23 mouse cellular contexts compared by ENCODE assay signal in genomic region chr3:52193026-52193425, GRCm38 (mm10).
DNase-seq lines count a peak whose midpoint lies in the region; ATAC-seq and TF ChIP-seq lines count a peak whose summit lies in the region.
"Had no signal": no experiment of that assay in that cellular context is flagged by ENCODE, and none has a peak within 500 bp of the region (broad histone marks: within the 10 kb centered on the region; RNA-seq: fewer than 3 reads in every experiment).

No protein-coding gene starts in this region.

- H3K4me1 ChIP-seq in heart, embryonic 13.5 days: peaks cover 18% of the 10 kb centered on the region
- H3K4me1 ChIP-seq in kidney, postnatal 0 days (replicated peaks; ENCODE audit: insufficient read depth, low read length): peaks cover 13% of the 10 kb centered on the region; the same call in 1 of the 2 replicates
- 0 out of 2 replicates have a peak, but pooled peaks cover 7% of the 10 kb centered on the region for H3K4me1 ChIP-seq in midbrain, embryonic 11.5 days (ENCODE audit: control insufficient read depth, insufficient read depth, low read length)
- peaks cover 6% of the 10 kb centered on the region for H3K4me1 ChIP-seq in midbrain, postnatal 0 days (ENCODE audit: insufficient read depth, low read length)
- H3K4me1 ChIP-seq in limb, embryonic 13.5 days: peaks cover 26% of the 10 kb centered on the region

- H3K27ac ChIP-seq in heart, embryonic 13.5 days (replicated peaks): no peak overlapping the region
- no peak overlapping the region for H3K27ac ChIP-seq in kidney, postnatal 0 days
- no peak overlapping the region for H3K27ac ChIP-seq in midbrain, embryonic 11.5 days (ENCODE audit: low read depth, low read length)
- no peak overlapping the region for H3K27ac ChIP-seq in midbrain, postnatal 0 days (ENCODE audit: low read depth, low read length)
- no peak overlapping the region for H3K27ac ChIP-seq in limb, embryonic 13.5 days
- H3K27ac ChIP-seq: layer of hippocampus, adult 2 months; liver, embryonic 12.5 days; midbrain, embryonic 12.5 days; neural tube, embryonic 13.5 days had no signal

- intact Hi-C loops in heart, postnatal 10 days (cut with DNase I): no loop called here

- no peak overlapping the region for H3K4me3 ChIP-seq in heart, embryonic 13.5 days
- no peak overlapping the region for H3K4me3 ChIP-seq in kidney, postnatal 0 days (replicated peaks; ENCODE audit: low read depth, low read length)
- H3K4me3 ChIP-seq in midbrain, embryonic 11.5 days (ENCODE audit: low read depth, low read length): no peak overlapping the region
- H3K4me3 ChIP-seq in midbrain, postnatal 0 days (ENCODE audit: low read depth, low read length): no peak overlapping the region
- no peak overlapping the region for H3K4me3 ChIP-seq in limb, embryonic 13.5 days
- H3K4me3 ChIP-seq: layer of hippocampus, adult 2 months; liver, embryonic 12.5 days; midbrain, embryonic 12.5 days; neural tube, embryonic 13.5 days had no signal

- DNase-seq in heart, postnatal 10 days: no peak
- DNase-seq in kidney, postnatal 0 days (ENCODE audit: low spot score): peak; percentile 81
- DNase-seq in kidney, adult 9 months: no peak
- DNase-seq in midbrain, embryonic 11.5 days (ENCODE audit: low spot score, missing footprints): peak; percentile 54
- no peak for DNase-seq in midbrain, postnatal 0 days (ENCODE audit: low spot score)
- no peak for DNase-seq in thymus, postnatal 4 days
- DNase-seq: B cell, adult 2 months; cerebellum, adult 2 months; cerebellum, postnatal 36 days; heart, postnatal 4 days; kidney, adult 8-10 months; layer of hippocampus, postnatal 36 days; right cerebral cortex, adult 18-20 months; thymus, postnatal 14 days had no signal

- TF ChIP-seq CTCF in kidney, postnatal 0 days (IDR thresholded peaks at IDR 0.05; ENCODE audit: low read depth): no peak
- TF ChIP-seq CTCF in midbrain, postnatal 0 days (IDR thresholded peaks at IDR 0.05): no peak

- no peaks in the 10 kb centered on the region for H3K27me3 ChIP-seq in heart, embryonic 13.5 days (replicated peaks)
- H3K27me3 ChIP-seq in kidney, postnatal 0 days (ENCODE audit: insufficient read depth, low read length): no peaks in the 10 kb centered on the region
- H3K27me3 ChIP-seq in midbrain, embryonic 11.5 days (ENCODE audit: control insufficient read depth, insufficient read depth, low read length): no peaks in the 10 kb centered on the region
- no peaks in the 10 kb centered on the region for H3K27me3 ChIP-seq in midbrain, postnatal 0 days (ENCODE audit: insufficient read depth, low read length)
- H3K27me3 ChIP-seq in limb, embryonic 13.5 days: no peaks in the 10 kb centered on the region; the same call in 1 of the 2 replicates
- H3K27me3 ChIP-seq: midbrain, embryonic 12.5 days; neural tube, embryonic 13.5 days had no signal

- 56% methylated on average over 7 of the region's 7 CpGs for WGBS in heart, embryonic 13.5 days
- 44% methylated on average over 7 of the region's 7 CpGs for WGBS in kidney, postnatal 0 days
- 81% methylated on average over 7 of the region's 7 CpGs for WGBS in midbrain, embryonic 11.5 days
- 68% methylated on average over 7 of the region's 7 CpGs for WGBS in midbrain, postnatal 0 days
- 41% methylated on average over 7 of the region's 7 CpGs for WGBS in limb, embryonic 13.5 days

- no peak for ATAC-seq in heart, embryonic 13.5 days (ENCODE audit: extremely low read depth, insufficient number of reproducible peaks, low FRiP score, low TSS enrichment)
- no peak for ATAC-seq in kidney, postnatal 0 days (replicated peaks; ENCODE audit: low FRiP score, low read depth)
- no peak for ATAC-seq in midbrain, embryonic 11.5 days (ENCODE audit: low FRiP score)
- no peak for ATAC-seq in midbrain, postnatal 0 days (ENCODE audit: low FRiP score)
- no peak for ATAC-seq in limb, embryonic 13.5 days (ENCODE audit: low FRiP score, low read depth)
- ATAC-seq: forebrain, embryonic 16.5 days; hindbrain, embryonic 16.5 days; liver, embryonic 12.5 days had no signal

- H3K9me3 ChIP-seq in heart, embryonic 13.5 days: no peaks in the 10 kb centered on the region
- no peaks in the 10 kb centered on the region for H3K9me3 ChIP-seq in kidney, postnatal 0 days (replicated peaks; ENCODE audit: low read length)
- H3K9me3 ChIP-seq in midbrain, embryonic 11.5 days (ENCODE audit: control insufficient read depth, low read length): no peaks in the 10 kb centered on the region
- no peaks in the 10 kb centered on the region for H3K9me3 ChIP-seq in midbrain, postnatal 0 days (ENCODE audit: low read length)
- no peaks in the 10 kb centered on the region for H3K9me3 ChIP-seq in limb, embryonic 13.5 days
- H3K9me3 ChIP-seq: liver, embryonic 12.5 days; midbrain, embryonic 12.5 days; neural tube, embryonic 13.5 days had no signal

- no peak overlapping the region for H3K4me2 ChIP-seq in heart, embryonic 13.5 days
- no peak overlapping the region for H3K4me2 ChIP-seq in kidney, postnatal 0 days (ENCODE audit: low read length)
- no peak overlapping the region for H3K4me2 ChIP-seq in midbrain, embryonic 11.5 days
- H3K4me2 ChIP-seq in midbrain, postnatal 0 days (ENCODE audit: low read depth, low read length, poor library complexity, severe bottlenecking): no peak overlapping the region
- H3K4me2 ChIP-seq in limb, embryonic 13.5 days (replicated peaks): peak overlapping the region; percentile 17; the same call in 1 of the 2 replicates
- H3K4me2 ChIP-seq: heart, embryonic 11.5 days; liver, embryonic 12.5 days; midbrain, embryonic 12.5 days; neural tube, embryonic 13.5 days had no signal

- 0 out of 2 replicates have a peak overlapping the region, but pooled peaks have one; percentile 44 for H3K9ac ChIP-seq in heart, embryonic 13.5 days
- H3K9ac ChIP-seq in kidney, postnatal 0 days (ENCODE audit: low read depth, low read length): no peak overlapping the region
- no peak overlapping the region for H3K9ac ChIP-seq in midbrain, embryonic 11.5 days (ENCODE audit: low read length)
- no peak overlapping the region for H3K9ac ChIP-seq in midbrain, postnatal 0 days (replicated peaks; ENCODE audit: low read length, poor library complexity, severe bottlenecking)
- H3K9ac ChIP-seq in limb, embryonic 13.5 days: no peak overlapping the region
- H3K9ac ChIP-seq: liver, embryonic 12.5 days; midbrain, embryonic 12.5 days; neural tube, embryonic 13.5 days had no signal

- H3K36me3 ChIP-seq in heart, embryonic 13.5 days: no peaks in the 10 kb centered on the region
- no peaks in the 10 kb centered on the region for H3K36me3 ChIP-seq in kidney, postnatal 0 days (ENCODE audit: insufficient read depth, low read length)
- H3K36me3 ChIP-seq in midbrain, embryonic 11.5 days (ENCODE audit: control insufficient read depth, insufficient read depth, low read length): no peaks in the 10 kb centered on the region
- H3K36me3 ChIP-seq in midbrain, postnatal 0 days (ENCODE audit: insufficient read depth, low read length): no peaks in the 10 kb centered on the region
- no peaks in the 10 kb centered on the region for H3K36me3 ChIP-seq in limb, embryonic 13.5 days
- H3K36me3 ChIP-seq: liver, embryonic 12.5 days; midbrain, embryonic 12.5 days; neural tube, embryonic 13.5 days had no signal

Comparison
In these comparisons a context has a peak if more than half of its experiments do, and no peak if none do; other contexts are left out.
1. DNase-seq: peak in kidney, postnatal 0 days (single experiment) and midbrain, embryonic 11.5 days (single experiment); none in heart, postnatal 10 days (0 of 2), kidney, adult 9 months (single experiment), midbrain, postnatal 0 days (single experiment) and thymus, postnatal 4 days (single experiment).